Mouse (Mus musculus): ENCODE data around the gene Ap1m2.

DNA sequence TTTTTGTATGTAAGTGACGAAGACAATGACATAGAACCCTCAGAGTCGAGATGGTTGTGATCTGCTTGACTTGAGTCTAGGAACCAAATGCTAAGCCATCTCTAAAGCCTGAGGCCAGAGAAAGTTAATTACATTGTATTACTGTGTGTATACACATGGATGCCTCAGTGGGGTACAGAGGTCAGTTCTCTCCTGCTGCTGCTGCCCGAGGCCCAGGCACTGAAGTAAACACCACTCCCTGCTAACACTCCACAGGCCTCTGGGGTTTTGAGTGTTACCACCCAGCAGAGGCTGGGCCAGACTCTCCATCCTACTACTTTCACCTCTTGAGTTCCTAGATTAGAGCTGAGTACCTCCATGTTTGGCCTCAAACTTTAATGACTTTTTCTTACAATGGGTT, 28.1 kb downstream of the Ap1m2 start:
- TF ChIP-seq POLR2A (IDR thresholded peaks at IDR 0.05; ENCODE audit: insufficient read depth, low read depth, low read length) (no peak), CTCF (IDR thresholded peaks at IDR 0.05) (no peak)

Measured in heart, adult 2 months (tissue).